Mouse (Mus musculus) left cerebral cortex, adult 9 months (tissue): Measurements from ENCODE around the gene Parp14.

ENCODE experiments used
- DNase-seq, 2 experiments: peaks; one replicate each; pipeline ENCODE4 v3.0.0; 2022; ENCODE audit warnings: low spot score in 2 of 2

Parp14 gene

DNA sequence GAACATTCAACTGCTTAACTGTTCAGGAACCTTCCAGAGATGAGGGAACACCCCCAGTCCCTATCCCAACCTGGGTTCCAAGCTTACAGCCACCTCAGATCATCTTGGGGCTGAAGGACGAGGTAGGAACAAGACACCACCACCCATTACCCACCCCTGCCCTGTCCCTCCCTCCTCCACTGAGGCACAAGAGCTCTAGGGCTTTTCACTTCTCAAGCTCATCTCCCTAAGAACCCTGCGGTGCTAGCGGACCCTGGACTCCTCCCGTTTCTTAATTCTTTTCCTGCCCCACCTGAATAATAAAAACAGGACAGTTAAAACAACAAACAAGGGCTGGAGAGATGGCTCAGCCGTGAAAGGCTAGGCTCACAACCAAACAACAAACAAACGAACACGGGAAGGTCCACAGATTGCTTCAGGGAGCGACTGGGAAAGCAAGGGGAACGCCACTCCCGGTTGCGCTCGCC lies 730 bp downstream of the Parp14 start:
- DNase-seq = no peak

DNA sequence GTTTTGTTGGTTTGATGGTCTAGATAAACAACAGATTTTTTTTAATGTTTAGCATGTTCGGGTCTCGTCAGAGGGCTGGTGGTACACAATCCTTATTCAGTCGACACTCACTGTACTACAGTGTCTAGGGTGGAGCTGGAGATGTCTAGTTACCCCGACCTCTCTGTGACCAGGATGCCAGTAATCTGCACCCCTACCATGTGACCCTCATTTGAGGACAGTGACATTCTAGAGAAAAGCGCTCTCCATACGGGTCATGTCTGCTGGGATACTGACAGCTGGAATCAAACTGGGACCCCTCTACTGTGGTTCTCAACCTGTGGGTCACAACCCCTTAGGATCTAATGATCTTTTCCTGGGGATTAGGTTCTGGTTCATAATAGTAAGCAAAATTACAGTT lies 1.7 kb downstream of the Parp14 start:
- DNase-seq = no peak

DNA sequence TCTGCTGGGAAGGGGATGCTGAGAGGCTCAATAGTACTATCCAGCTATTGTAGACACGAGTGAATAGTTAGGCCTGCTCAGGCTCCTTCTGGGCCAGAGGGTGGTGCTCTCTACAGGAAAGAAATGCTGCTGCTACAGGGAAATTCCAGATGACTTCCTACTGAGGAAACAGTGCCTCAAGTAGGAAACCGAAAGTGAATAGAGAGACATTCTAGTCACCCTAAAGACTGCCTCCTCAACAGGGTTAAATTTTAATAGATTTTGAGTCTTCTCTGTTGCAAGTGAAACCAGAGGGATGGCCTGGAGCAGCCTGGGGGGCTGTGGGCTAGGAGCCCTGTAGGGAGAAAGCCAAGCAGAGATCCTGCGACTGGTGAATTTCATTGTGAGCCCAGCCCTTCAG lies 2.2 kb downstream of the Parp14 start:
- no peak for DNase-seq

DNA sequence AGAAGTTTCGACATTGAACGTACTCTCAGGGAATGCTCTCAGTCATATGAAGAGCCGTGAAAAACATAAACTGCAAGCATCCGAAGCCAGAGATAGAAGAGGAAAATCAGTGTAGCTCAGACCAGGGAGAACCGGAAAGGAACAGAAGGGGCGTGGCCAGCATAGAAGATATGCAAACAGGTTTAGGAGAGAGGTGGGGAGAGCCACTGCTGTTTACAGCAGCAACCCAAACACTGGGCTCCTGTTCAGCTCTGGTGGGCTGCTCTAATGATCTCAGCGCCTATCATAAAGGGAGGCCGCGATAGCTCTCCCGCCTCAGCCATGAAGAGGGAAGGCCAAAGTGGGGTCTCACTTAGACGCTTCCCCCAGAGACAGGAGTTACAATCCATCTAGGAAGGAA lies 3.6 kb downstream of the Parp14 start:
- no peak for DNase-seq

- DNase-seq = no peak
These were observed 9.3 kb downstream of the Parp14 start for GRCm38 (mm10) chr16:35862057-35862456.

GRCm38 (mm10) chr16:35860236-35860635 lies 11.1 kb downstream of the Parp14 start:
- no peak for DNase-seq

DNA sequence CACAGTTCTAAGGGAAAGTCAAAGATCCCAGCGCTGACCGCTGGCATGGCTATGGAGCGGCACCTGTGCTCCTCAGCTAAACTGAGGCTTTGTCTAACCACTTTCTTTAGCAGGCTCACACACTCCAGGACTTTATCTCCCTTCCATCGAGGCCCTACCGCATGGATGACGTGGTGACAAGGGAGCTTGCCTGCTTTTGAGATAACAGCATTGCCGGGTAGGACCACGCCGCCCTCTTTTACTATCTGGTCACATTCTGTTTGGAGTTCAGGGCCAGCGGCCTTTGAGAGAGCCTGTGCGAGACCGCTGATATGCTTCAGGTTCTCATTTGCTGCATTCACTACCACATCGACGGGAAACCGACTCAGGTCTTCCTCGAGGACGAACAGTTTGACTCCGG lies 14.6 kb downstream of the Parp14 start:
- DNase-seq = no peak

DNA sequence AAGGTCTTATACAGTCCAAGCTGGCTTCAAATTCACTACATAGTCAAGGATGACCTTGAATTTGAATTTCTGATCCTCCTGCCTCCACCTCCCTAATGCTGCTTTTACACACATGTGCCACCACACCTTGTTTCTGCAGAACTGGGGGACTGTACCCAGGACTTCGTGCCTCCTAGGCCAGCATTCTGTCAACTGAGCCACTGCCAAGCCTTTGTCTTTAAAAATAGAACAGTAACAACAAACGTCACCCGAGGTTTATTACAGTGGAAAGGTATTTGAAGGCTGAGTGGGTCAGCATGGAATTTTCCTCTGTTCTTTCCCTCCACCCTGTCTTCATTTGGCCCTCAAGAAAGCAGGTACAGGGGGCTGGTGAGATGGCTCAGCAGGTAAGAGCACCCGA lies 15.5 kb downstream of the Parp14 start:
- DNase-seq = no peak

DNA sequence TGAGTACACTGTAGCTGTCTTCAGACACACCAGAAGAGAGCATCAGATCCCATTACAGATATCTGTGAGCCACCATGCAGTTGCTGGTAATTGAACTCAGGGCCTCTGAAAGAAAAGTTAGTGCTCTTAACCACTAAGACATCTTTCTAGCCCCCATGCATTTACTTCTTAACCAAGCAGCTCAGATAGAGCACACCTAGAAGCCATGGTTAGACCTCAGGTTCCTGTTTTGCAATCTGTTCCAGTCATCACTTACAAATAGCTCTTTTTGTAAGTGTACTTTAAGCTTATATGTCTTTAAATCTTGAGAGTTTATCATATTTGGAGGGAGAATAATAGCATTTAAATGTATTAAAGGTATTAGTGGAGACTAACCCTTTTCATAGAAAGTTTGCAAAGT lies 24.2 kb downstream of the Parp14 start:
- DNase-seq = no peak

DNA sequence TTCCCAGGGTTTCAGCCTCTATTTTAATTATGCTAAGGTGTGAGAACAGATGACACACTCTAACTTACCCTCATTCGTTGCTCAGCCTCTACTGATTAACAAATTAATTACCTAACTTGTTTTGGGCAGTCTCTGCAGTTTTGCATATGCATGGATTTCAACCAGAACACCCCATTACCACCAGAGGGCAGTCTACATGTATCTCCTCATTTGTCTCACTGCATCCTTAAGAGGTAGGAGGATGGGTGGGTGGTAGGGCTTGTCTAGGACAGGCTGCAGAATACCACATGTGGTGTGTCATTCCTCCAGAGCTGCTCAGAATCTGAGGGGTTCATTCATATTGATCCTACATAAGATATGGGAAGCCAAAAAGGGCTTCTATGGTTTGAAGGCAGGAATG lies 31.7 kb downstream of the Parp14 start:
- peak in 1 of 2 experiments; percentile 30 for DNase-seq

DNA sequence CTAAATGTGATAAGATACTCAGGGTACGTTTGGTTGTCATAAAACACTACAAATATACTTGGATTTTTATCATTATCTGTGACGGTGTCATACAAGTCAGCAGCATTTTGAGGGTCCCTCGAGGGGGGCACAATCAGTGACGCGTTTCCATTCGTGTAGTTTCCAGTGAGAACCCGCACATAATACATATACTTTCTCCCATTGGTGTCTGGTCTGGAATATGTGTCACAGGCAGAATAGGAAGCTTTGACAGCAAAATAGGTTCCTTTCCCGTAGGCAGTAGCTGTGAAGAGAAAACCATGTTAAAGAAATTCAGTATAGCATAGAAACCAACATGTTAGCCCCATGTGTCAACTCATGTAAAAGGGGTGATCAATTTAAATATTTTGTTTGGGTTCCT lies 36.7 kb downstream of the Parp14 start:
- DNase-seq = no peak

DNA sequence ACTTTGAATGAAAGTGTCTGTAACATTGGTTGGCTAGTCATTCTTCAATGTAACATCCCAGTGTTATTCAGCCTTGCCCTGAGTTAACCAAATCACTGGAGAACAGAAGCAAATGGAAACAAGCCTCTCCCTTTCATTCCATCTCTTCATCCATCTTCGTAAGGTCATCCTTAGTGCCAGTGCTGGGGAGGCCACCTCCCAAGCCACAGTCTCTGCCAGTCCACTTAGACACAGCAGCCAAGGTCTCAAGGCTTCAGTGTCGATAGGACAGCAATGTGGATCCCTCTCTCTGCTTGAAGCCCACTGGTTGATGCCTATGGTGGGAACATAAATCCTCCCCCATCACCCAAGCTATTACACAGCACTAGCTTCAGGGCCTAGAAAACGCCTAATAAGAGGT lies 38.4 kb downstream of the Parp14 start:
- DNase-seq = no peak

DNA sequence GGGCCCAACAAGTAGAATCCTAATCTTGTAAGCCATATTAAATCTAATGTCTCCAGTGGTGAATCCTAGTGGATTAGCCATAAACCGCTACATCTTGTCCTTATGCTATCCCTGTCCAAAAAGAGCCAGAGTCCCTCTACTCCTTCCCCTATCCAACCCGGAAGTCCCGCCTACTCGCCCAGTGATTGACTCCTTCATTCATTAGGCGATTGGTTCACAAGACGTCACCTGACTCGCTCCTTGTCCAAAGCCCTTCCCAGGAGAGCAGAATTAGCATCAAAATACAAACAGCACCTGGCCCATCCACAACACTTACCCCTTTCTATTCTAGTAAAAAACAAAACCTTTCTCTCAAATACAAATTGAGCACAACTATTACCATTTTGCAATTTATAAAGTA lies 41.3 kb downstream of the Parp14 start:
- peak in 1 of 2 experiments; percentile 7 for DNase-seq

- DNase-seq = peak; percentile 49 to 89
These were observed 53.9 kb downstream of the Parp14 start for GRCm38 (mm10) chr16:35817255-35818089.

GRCm38 (mm10) chr16:35813119-35813518 lies 58.2 kb downstream of the Parp14 start:
- DNase-seq = no peak

DNA sequence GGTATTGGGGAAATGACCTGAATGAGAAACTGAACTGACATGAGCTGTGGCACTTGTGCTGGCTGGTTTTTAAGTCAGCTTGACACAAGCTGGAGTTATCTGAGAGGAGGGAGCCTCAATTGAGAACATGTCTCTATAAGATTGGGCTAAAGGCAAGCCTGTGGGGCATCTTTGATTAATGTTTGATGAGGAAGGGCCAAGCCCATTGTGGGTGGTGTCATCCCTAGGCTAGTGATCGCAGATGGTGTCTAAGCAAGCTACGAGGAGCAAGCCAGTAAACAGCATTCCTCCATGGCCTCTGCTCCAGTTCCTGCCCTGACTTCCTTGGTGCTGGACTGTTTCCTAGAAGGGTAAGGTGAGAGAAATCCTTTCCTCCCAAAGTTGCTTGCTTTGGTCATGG lies 62.5 kb downstream of the Parp14 start:
- DNase-seq = no peak

GRCm38 (mm10) chr16:35807663-35807992 lies 63.7 kb downstream of the Parp14 start:
- DNase-seq = no peak

GRCm38 (mm10) chr16:35806973-35807662 lies 64.2 kb downstream of the Parp14 start:
- DNase-seq = no peak

DNA sequence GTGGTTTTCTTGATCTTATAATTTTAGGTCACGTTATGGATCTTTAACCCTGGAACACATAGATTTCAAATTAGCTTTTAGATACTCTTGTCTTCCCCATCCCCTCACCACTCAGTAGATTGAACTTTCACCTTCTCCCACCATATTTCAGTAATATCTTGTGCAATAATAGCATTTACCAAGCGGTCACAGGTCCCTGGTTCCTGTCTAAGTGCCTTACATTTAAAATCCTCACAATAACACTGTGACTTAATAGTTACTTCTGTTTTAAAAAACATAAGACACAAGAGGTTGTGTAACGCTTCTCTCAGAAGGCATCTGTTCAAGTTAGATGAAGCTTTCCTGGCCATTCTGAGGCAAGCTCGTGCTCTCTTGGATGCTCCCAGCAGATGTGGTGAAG lies 67.6 kb downstream of the Parp14 start:
- DNase-seq = no peak

GRCm38 (mm10) chr16:35802163-35802562 lies 69.2 kb downstream of the Parp14 start:
- no peak for DNase-seq

DNA sequence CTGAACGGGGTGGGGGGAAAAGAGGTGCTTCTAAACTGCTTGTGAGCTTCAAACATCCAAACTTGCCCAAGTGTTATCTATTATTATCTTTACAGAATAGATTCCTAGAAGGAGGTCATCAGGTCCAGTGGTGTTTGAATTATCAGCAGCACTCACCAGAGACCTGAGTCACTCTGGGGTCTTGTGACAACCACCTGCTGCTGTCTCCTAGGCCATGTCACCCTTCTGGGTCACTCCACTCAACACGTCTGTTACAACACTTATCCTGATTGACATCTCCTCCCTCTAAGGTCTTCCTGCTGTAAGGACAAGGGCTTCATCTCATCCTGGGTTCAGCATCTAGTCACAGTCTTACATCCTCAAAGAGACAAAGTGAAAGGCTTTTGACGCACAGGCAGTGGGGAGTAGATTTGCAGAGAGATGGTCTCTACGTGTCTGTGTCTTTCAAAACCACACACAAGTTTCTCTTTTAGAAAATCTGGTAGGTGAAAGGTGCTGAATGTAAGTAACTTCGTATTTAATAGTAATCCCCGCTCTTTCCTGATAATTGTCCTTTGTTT lies 79.3 kb downstream of the Parp14 start:
- DNase-seq = no peak

DNA sequence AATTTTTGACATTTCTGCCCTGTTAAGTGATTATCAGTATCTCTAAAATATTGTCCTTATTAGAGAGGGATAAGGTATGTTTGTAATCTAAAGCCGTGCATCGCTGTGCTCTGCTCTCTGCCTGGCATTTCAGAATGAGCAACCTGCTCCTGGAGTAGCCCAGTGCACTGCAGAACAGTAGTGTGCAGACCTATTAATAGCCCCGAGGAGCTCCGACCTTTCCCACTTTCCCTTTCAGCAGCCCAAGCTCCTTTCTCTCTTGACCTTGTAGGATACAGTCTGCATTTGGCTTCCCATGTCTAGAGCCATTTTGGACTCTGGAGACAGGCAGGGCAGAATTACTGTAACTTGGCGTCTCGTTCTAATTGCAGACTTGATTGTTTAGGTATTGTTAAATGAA lies 83.0 kb downstream of the Parp14 start:
- no peak for DNase-seq

DNA sequence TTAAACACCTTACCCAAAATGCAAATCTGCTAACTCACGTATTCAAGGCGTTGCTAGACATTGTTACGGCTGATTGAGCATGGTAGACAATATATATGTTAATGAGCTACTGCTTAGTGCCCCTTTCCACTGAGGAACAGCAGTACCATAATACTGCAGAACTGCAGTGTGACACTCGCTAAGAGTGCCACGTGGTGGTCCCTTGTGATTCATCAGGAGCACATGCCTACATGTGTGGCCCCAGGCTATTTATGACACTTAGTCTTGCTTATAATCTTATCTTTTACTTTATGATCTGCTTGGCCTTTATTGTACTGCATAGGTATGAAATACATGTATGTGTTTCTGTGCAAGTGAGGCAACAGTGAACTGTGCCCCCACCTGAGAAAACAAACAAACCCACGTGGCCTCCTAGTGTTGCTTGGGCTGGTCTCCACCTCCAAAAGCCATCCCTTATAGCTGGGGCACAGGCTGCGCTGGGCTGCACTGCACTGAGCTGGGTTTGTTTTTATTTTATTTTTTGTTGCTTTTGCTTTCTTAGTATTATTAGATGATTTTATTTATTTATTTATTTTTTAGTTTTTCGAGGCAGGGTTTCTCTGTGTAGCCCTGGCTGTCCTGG lies 83.7 kb downstream of the Parp14 start:
- DNase-seq = no peak
